Mouse (Mus musculus) thymus, adult 2 months (tissue): Measurements from ENCODE around the gene Endog. TPM values are rescaled to one million over a fixed set of nuclear protein-coding genes. Genes with fewer than 3 reads are reported as not detected.
A peak's percentile ranks its signal among the peaks of the same experiment; 100 is the strongest.
"Not testable (repeated sequence)": the region's sequence is repeated elsewhere in the genome, so short reads cannot be mapped to it uniquely, and the experiment has no call there.

Experiments used
- DNase-seq: peaks from one replicate; pipeline ENCODE4 v3.0.0; 2021
- H3K27ac ChIP-seq: fragments of 200-500 bp; 2 replicates; pipeline ENCODE4 v1.5.1; 2012; ENCODE audit warnings: low read length, control low read depth; ENCODE audit not compliant: control insufficient read depth, insufficient read depth
- H3K27me3 ChIP-seq: fragments of 200-500 bp; 2 replicates; pipeline ENCODE4 v1.6.1; 2012; ENCODE audit warnings: mild to moderate bottlenecking, low read length, moderate library complexity, mixed read lengths; ENCODE audit not compliant: control insufficient read depth, insufficient read depth
- H3K36me3 ChIP-seq: fragments of 200-500 bp; 2 replicates; pipeline ENCODE4 v1.6.1; 2012; ENCODE audit warnings: mild to moderate bottlenecking, low read length, moderate library complexity; ENCODE audit not compliant: control insufficient read depth, insufficient read depth
- H3K4me1 ChIP-seq: fragments of 200-500 bp; replicated peaks from 2 replicates; pipeline ENCODE4 v1.6.1; 2012; ENCODE audit warnings: low read length; ENCODE audit not compliant: control insufficient read depth, insufficient read depth
- H3K4me3 ChIP-seq: fragments of 200-500 bp; 2 replicates; pipeline ENCODE4 v1.5.1; 2012; ENCODE audit warnings: mild to moderate bottlenecking, low read length, control low read depth, moderate library complexity; ENCODE audit not compliant: control insufficient read depth, insufficient read depth
- CTCF ChIP-seq: fragments of 200-500 bp; IDR thresholded peaks from 2 replicates; pipeline ENCODE4 v1.5.1; 2012; ENCODE audit warnings: mild to moderate bottlenecking, control low read depth, low read length, moderate library complexity, borderline replicate concordance; ENCODE audit not compliant: control insufficient read depth, poor library complexity, insufficient read depth; ENCODE audit errors: extremely low read depth
- POLR2A ChIP-seq: fragments of 200-500 bp; IDR thresholded peaks from 2 replicates; pipeline ENCODE4 v1.6.1; 2012; ENCODE audit warnings: mild to moderate bottlenecking, low read length, control low read depth, moderate library complexity; ENCODE audit not compliant: control insufficient read depth, poor library complexity, insufficient read depth; ENCODE audit errors: extremely low read depth
- WGBS: fragments of 180-500 bp; shearing (Covaris S2); methylation state at CpG from one replicate; pipeline ENCODE4 v1.1.7; 2018; 5-methylcytosine and 5-hydroxymethylcytosine counted together
- polyA plus RNA-seq: library from polyadenylated mRNA; depleted of rRNA; stranded (reverse); fragments of >200 nt; gene quantifications from 2 replicates; pipeline ENCODE4 v1.2.3, GENCODE M21; 2012

The Endog gene
- polyA plus RNA-seq, 1 experiment = 37.8 TPM

DNA sequence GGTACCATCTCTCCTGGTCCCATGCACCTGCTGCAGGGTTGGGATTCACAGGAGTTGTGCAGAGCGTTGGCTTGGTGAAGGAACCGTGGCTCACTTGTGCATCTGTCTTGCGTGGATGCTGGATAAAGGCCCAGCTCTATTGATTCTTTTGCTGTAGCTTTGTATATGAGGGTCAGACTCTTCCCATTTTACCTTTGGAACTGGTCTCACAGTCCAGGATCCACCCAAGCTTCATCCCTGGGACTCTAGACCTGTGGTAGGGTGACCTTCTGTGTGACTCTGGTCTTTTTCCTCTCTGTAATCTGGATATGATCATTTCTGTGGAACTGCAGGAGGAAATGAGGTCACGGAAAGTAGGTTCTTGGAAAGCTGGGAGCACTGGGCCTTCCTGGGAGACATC is 26.9 kb upstream of the Endog start:
- no peak for DNase-seq
- Histone ChIP-seq H3K27ac (no peak overlapping the region), H3K4me3 (no peak overlapping the region), H3K4me1 (no peaks in the 10 kb centered on the region), H3K36me3 (peaks cover 57% of the 10 kb centered on the region), H3K27me3 (no peaks in the 10 kb centered on the region)
- no peak for TF ChIP-seq CTCF
- TF ChIP-seq POLR2A = no peak
- 98% methylated on average over 4 of the region's 4 CpGs for WGBS

DNA sequence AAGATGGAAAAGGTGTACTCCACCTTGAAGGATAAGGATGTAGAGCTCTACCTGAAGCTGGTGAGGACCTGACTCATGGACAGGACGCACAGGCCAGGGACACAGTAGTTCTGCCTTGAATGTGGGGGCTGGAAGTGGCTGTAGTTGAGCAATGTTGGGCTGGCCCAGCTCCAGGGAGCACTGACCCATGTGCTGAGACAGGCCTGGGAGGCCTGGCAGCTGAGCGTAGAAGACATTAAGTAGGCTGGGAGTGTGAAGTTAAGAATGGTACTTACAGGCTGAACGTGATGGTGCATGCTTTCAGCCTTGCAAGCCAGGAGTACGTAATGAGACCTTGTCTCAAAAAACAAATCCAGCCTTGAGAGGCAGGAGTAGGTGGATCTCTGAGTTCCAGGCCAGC is 23.8 kb upstream of the Endog start:
- no peak overlapping the region for H3K4me3 ChIP-seq
- peaks cover 53% of the 10 kb centered on the region for H3K36me3 ChIP-seq
- no peaks in the 10 kb centered on the region for H3K4me1 ChIP-seq
- H3K27ac ChIP-seq = no peak overlapping the region
- no peak for DNase-seq
- no peaks in the 10 kb centered on the region for H3K27me3 ChIP-seq
- WGBS = 95% methylated on average over 4 of the region's 4 CpGs
- no peak for TF ChIP-seq CTCF
- TF ChIP-seq POLR2A = no peak

DNA sequence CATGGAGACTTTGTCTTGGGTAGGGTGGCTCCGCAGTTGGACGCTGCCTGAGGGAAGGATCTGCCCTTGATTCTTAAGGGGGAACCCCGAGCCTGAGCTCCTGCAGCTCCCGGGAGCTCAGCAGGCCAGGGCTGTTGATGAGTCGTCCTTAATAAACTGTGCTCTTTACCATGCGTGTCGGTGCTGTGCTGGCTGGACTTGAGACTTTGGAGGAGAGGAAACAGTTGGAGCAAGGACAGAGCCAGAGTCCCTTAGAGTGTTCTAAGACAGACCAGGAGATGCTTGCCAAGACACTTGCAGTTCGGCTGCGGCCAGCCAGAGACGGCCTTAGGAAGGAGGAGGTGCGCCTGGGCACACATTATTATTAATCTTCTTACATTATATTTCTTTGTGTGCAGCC is 19.5 kb upstream of the Endog start:
- Histone ChIP-seq H3K4me1 (no peaks in the 10 kb centered on the region), H3K36me3 (peaks cover 34% of the 10 kb centered on the region), H3K4me3 (no peak overlapping the region), H3K27ac (no peak overlapping the region), H3K27me3 (no peaks in the 10 kb centered on the region)
- WGBS = 94% methylated on average over 11 of the region's 11 CpGs
- no peak for DNase-seq
- TF ChIP-seq POLR2A (no peak), CTCF (no peak)

DNA sequence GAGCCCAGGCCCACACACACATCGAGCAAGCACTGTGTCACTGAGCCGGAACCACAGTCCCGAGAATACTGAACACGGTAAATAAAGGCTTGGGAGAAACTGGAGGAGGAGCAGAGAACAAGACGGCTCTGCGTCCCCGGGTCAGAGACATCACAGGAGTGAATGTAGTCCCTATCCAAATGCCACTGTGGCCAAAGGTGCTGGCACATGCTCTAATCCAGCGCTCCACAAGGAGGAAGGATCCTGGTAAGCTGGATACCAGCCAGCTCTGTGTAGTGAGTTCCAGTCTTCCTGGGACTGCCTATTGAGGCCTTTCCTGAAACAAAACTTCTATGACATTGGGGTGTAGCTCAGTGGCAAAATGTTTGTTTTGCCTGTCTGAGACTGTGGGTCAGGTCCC is 18.7 kb upstream of the Endog start:
- no peaks in the 10 kb centered on the region for H3K27me3 ChIP-seq
- H3K27ac ChIP-seq = no peak overlapping the region
- H3K36me3 ChIP-seq = peaks cover 28% of the 10 kb centered on the region
- 90% methylated on average over 8 of the region's 8 CpGs for WGBS
- TF ChIP-seq POLR2A (no peak), CTCF (no peak)
- H3K4me1 ChIP-seq = no peaks in the 10 kb centered on the region
- no peak overlapping the region for H3K4me3 ChIP-seq
- no peak for DNase-seq

DNA sequence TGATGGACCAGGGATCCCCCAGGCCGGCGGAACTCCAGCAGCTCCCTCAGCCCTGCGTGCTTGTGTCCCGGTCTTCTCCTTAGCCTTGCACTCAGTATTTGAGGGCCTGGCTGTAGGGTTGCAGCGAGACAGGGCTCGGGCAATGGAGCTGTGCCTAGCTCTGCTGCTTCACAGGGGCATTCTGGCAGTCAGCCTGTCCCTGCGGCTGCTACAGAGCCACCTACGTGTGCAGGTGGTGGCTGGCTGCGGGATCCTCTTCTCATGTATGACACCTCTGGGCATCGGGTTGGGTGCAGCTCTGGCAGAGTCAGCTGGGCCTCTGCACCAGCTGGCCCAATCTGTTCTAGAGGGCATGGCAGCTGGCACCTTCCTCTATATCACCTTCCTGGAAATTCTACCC is 11.4 kb upstream of the Endog start:
- not testable (repeated sequence) for H3K27ac ChIP-seq, H3K4me3 ChIP-seq, H3K27me3 ChIP-seq, H3K4me1 ChIP-seq, DNase-seq, H3K36me3 ChIP-seq
- WGBS = 91% methylated on average over 9 of the region's 10 CpGs

DNA sequence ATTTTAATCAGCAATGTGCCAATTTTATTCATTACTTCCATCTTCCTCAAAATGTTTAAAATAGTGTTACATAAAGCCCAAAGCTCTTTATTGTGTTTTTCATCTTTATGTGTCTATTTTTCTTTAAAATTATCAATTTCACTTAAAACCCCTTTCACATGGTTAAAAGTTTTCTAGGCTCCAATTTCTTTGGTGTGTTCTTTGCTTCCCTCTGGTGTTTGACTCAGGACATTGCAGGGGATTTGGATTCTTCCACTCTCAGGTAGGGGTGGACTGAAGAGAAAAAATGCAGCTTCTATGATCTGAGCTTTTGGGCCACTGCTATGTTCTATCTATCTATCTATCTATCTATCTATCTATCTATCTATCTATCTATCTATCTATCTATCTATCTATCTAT is 9.5 kb upstream of the Endog start:
- Histone ChIP-seq H3K36me3 (no peaks in the 10 kb centered on the region), H3K4me3 (no peak overlapping the region), H3K27me3 (no peaks in the 10 kb centered on the region), H3K27ac (no peak overlapping the region), H3K4me1 (no peaks in the 10 kb centered on the region)
- DNase-seq = peak; percentile 35
- TF ChIP-seq POLR2A (no peak), CTCF (no peak)

DNA sequence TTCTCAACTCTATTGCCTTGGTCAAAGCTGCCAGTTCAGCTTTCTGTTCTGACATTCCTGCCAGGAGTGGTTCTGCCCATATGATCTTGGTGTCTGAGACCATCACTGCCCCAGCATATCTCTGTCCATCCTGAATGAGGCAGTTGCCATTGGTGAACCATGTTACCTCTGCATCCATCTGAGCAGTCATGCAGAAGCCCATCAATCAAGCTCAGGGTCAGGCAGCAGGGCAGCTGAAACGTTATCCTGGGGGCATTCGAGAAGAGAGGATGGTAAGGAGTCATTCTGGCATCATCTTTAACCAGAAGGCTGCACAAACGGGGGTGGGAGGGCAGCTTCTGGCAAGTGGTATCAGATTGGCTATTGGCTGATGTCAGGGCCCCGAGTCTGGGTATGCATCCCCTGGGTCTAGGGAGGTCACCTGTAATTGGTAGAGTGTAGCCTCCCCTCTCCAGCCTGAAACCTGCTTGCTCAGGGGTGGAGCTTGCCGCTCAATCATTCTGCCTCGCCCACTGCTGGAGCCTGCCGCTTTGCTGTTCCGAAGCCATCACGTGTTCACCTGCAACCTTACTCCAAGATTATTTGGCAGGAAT is 6.9 kb upstream of the Endog start:
- no peaks in the 10 kb centered on the region for H3K4me1 ChIP-seq
- H3K4me3 ChIP-seq = no peak overlapping the region
- DNase-seq = no peak
- H3K36me3 ChIP-seq = no peaks in the 10 kb centered on the region
- no peaks in the 10 kb centered on the region for H3K27me3 ChIP-seq
- WGBS = 86% methylated on average over 9 of the region's 9 CpGs
- TF ChIP-seq POLR2A (no peak), CTCF (no peak)
- no peak overlapping the region for H3K27ac ChIP-seq
